Comparison of ENCODE assay signal across 9 mouse cellular contexts in the genomic region with DNA sequence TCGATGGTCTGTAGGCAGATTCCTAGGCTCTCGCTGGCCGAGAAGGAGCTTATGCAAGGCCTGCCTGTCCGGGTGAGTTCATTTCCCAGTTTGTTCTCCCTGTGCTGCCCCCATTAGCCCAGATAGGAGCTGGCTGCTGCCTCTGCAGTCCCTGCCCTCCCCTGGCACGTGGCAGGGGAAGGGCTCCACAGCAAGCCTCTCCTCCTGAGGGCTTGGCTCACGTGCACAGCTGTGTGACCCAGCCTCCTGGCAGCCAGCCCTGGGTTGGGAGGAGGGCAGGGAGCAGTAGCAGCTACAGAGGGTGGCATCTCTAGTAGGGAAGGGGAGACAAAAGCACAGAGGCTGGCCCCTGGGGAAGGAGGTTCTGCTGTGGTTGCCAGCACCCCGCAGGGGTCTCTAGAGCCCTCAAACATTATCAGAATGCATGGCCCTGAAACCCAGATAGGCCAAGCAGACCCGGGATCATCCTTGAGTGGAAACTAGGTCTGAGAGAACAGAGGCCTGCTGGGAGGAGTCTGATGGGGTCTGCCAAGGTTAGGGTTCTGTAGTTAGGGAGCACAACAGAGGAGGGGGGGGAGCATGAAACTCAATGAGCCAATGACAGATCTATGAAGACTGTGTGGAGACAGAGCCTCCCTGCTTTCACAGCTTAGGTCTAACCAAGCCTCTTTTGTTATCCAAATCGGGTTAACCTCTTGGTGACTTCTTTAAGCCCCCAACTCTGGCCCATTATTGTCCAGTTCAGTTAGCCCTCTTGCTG. TPM values are rescaled to one million over a fixed set of nuclear protein-coding genes. Genes with fewer than 3 reads are reported as not detected.
DNase-seq lines count a peak whose midpoint lies in the region; ATAC-seq and TF ChIP-seq lines count a peak whose summit lies in the region.
"Had no signal": no experiment of that assay in that cellular context is flagged by ENCODE, and none has a peak within 500 bp of the region (broad histone marks: within the 10 kb centered on the region; RNA-seq: fewer than 3 reads in every experiment).

No protein-coding gene starts in this region.

- 72% methylated on average over 9 of the region's 9 CpGs for WGBS in hindbrain, embryonic 11.5 days
- WGBS in midbrain, embryonic 11.5 days: 60% methylated on average over 9 of the region's 9 CpGs
- 68% methylated on average over 9 of the region's 9 CpGs for WGBS in thymus, adult 2 months

- no peak for TF ChIP-seq CTCF in thymus, adult 2 months (IDR thresholded peaks at IDR 0.05; ENCODE audit: borderline replicate concordance, control insufficient read depth, extremely low read depth, insufficient read depth, low read length, poor library complexity)

- H3K9me3 ChIP-seq in hindbrain, embryonic 11.5 days (ENCODE audit: control insufficient read depth, low read length): no peaks in the 10 kb centered on the region
- no peaks in the 10 kb centered on the region for H3K9me3 ChIP-seq in midbrain, embryonic 11.5 days (ENCODE audit: control insufficient read depth, low read length)

- H3K4me2 ChIP-seq in hindbrain, embryonic 11.5 days (replicated peaks; ENCODE audit: low read depth, low read length): no peak overlapping the region
- peak overlapping the region; percentile 29 for H3K4me2 ChIP-seq in midbrain, embryonic 11.5 days

- 0 out of 2 replicates have a peak, but pooled peaks have one; percentile 23 for ATAC-seq in hindbrain, embryonic 11.5 days (ENCODE audit: low FRiP score)
- ATAC-seq in midbrain, embryonic 11.5 days (ENCODE audit: low FRiP score): peak; percentile 41

- no peaks in the 10 kb centered on the region for H3K27me3 ChIP-seq in hindbrain, embryonic 11.5 days (ENCODE audit: control insufficient read depth, insufficient read depth, low read length)
- no peaks in the 10 kb centered on the region for H3K27me3 ChIP-seq in midbrain, embryonic 11.5 days (ENCODE audit: control insufficient read depth, insufficient read depth, low read length)
- H3K27me3 ChIP-seq in thymus, adult 2 months (ENCODE audit: control insufficient read depth, insufficient read depth, low read length): no peaks in the 10 kb centered on the region

- no peaks in the 10 kb centered on the region for H3K36me3 ChIP-seq in hindbrain, embryonic 11.5 days (ENCODE audit: control insufficient read depth, insufficient read depth, low read length)
- peaks cover 4% of the 10 kb centered on the region; the same call in 1 of the 2 replicates for H3K36me3 ChIP-seq in midbrain, embryonic 11.5 days (ENCODE audit: control insufficient read depth, insufficient read depth, low read length)
- peaks cover 23% of the 10 kb centered on the region for H3K36me3 ChIP-seq in thymus, adult 2 months (ENCODE audit: control insufficient read depth, insufficient read depth, low read length)

- no peak overlapping the region for H3K9ac ChIP-seq in hindbrain, embryonic 11.5 days (ENCODE audit: low read depth, low read length)
- peak overlapping the region; percentile 43; the same call in 1 of the 2 replicates for H3K9ac ChIP-seq in midbrain, embryonic 11.5 days (ENCODE audit: low read length)

- H3K27ac ChIP-seq in hindbrain, embryonic 11.5 days (ENCODE audit: low read depth, low read length): peak overlapping the region; percentile 76
- H3K27ac ChIP-seq in midbrain, embryonic 11.5 days (ENCODE audit: low read depth, low read length): peak overlapping the region; percentile 91
- no peak overlapping the region for H3K27ac ChIP-seq in thymus, adult 2 months (ENCODE audit: control insufficient read depth, insufficient read depth, low read length)

- H3K4me3 ChIP-seq in hindbrain, embryonic 11.5 days (ENCODE audit: low read depth, low read length): no peak overlapping the region
- H3K4me3 ChIP-seq in midbrain, embryonic 11.5 days (ENCODE audit: low read depth, low read length): no peak overlapping the region
- no peak overlapping the region for H3K4me3 ChIP-seq in thymus, adult 2 months (ENCODE audit: control insufficient read depth, insufficient read depth, low read length)

- TF ChIP-seq POLR2A in thymus, adult 2 months (IDR thresholded peaks at IDR 0.05; ENCODE audit: control insufficient read depth, extremely low read depth, insufficient read depth, low read length, poor library complexity): no peak

- peaks cover 16% of the 10 kb centered on the region for H3K4me1 ChIP-seq in hindbrain, embryonic 11.5 days (replicated peaks; ENCODE audit: control insufficient read depth, insufficient read depth, low read length)
- H3K4me1 ChIP-seq in midbrain, embryonic 11.5 days (ENCODE audit: control insufficient read depth, insufficient read depth, low read length): peaks cover 36% of the 10 kb centered on the region
- peaks cover 14% of the 10 kb centered on the region for H3K4me1 ChIP-seq in thymus, adult 2 months (replicated peaks; ENCODE audit: control insufficient read depth, insufficient read depth, low read length)

- DNase-seq in Muller cell, postnatal 12 days (ENCODE audit: inconsistent ontology term): peak; percentile 97
- DNase-seq in cerebellum, adult 8-10 months: peak; percentile 82
- peak; percentile 80 to 90 for DNase-seq in frontal cortex, postnatal 36 days (ENCODE audit: low spot score in 2 of 2)
- no peak for DNase-seq in hindbrain, embryonic 11.5 days (ENCODE audit: low spot score)
- peak; percentile 75 to 82 for DNase-seq in layer of hippocampus, postnatal 14 days (ENCODE audit: low spot score in 2 of 2)
- peak; percentile 90 for DNase-seq in midbrain, embryonic 11.5 days (ENCODE audit: low spot score, missing footprints)
- DNase-seq in spleen, postnatal 36 days (ENCODE audit: low spot score in 2 of 2): peak; percentile 49 to 56
- no peak for DNase-seq in thymus, adult 2 months

RNA-seq across cellular contexts. Expression of a gene that starts 10.0 kb away (rescaled TPM):
- polyA plus RNA-seq in hindbrain, embryonic 11.5 days (2014; fragmentation: Nextera tagmentation; extraction: Ambion mirVana): 21.5 and 22.1 TPM in 2 replicates
- 100 to 1,000 TPM in 1 of 2 experiments, 10 to 100 TPM in 1; 89.0 to 110 TPM for total RNA-seq in layer of hippocampus, postnatal 14 days (2021)
- polyA plus RNA-seq in midbrain, embryonic 11.5 days (2014; fragmentation: Nextera tagmentation; extraction: Ambion mirVana): 20.5 and 21.9 TPM in 2 replicates
- 16.2 and 19.6 TPM in 2 replicates for polyA plus RNA-seq in thymus, adult 2 months (2012; rRNA removed)

RNA-seq across cellular contexts. Expression of a gene that starts 22.8 kb away (rescaled TPM):
- polyA plus RNA-seq in hindbrain, embryonic 11.5 days (2014; fragmentation: Nextera tagmentation; extraction: Ambion mirVana): 33.3 and 39.0 TPM in 2 replicates
- total RNA-seq in layer of hippocampus, postnatal 14 days (2021): 100 to 1,000 TPM; 386 to 394 TPM
- 34.5 and 37.1 TPM in 2 replicates for polyA plus RNA-seq in midbrain, embryonic 11.5 days (2014; fragmentation: Nextera tagmentation; extraction: Ambion mirVana)
- 10.6 and 11.4 TPM in 2 replicates for polyA plus RNA-seq in thymus, adult 2 months (2012; rRNA removed)
- total RNA-seq: neutrophil, adult 5-6 weeks had no signal

RNA-seq across cellular contexts. Expression of a gene that starts 36.5 kb away (rescaled TPM):
- polyA plus RNA-seq in hindbrain, embryonic 11.5 days (2014; fragmentation: Nextera tagmentation; extraction: Ambion mirVana): 8.7 and 9.0 TPM in 2 replicates
- 10 to 100 TPM; 16.7 to 18.8 TPM for total RNA-seq in layer of hippocampus, postnatal 14 days (2021)
- 9.2 and 9.5 TPM in 2 replicates for polyA plus RNA-seq in midbrain, embryonic 11.5 days (2014; fragmentation: Nextera tagmentation; extraction: Ambion mirVana)
- polyA plus RNA-seq in thymus, adult 2 months (2012; rRNA removed): 144 and 156 TPM in 2 replicates

RNA-seq across cellular contexts. Expression of a gene that starts 41.5 kb away (rescaled TPM):
- polyA plus RNA-seq in hindbrain, embryonic 11.5 days (2014; fragmentation: Nextera tagmentation; extraction: Ambion mirVana): 2.4 and 3.3 TPM in 2 replicates
- total RNA-seq in layer of hippocampus, postnatal 14 days (2021): 1 to 10 TPM; 4.5 to 5.4 TPM
- 1.5 and 2.0 TPM in 2 replicates for polyA plus RNA-seq in midbrain, embryonic 11.5 days (2014; fragmentation: Nextera tagmentation; extraction: Ambion mirVana)
- 6.4 and 9.0 TPM in 2 replicates for polyA plus RNA-seq in thymus, adult 2 months (2012; rRNA removed)

RNA-seq across cellular contexts. Expression of a gene that starts 49.2 kb away (rescaled TPM):
- polyA plus RNA-seq in hindbrain, embryonic 11.5 days (2014; fragmentation: Nextera tagmentation; extraction: Ambion mirVana): 4.0 and 4.7 TPM in 2 replicates
- 1 to 10 TPM in 1 of 2 experiments, not detected in 1; 1.7 TPM for total RNA-seq in layer of hippocampus, postnatal 14 days (2021)
- 8.9 and 10.6 TPM in 2 replicates for polyA plus RNA-seq in midbrain, embryonic 11.5 days (2014; fragmentation: Nextera tagmentation; extraction: Ambion mirVana)
- 10.4 and 13.9 TPM in 2 replicates for polyA plus RNA-seq in thymus, adult 2 months (2012; rRNA removed)
- total RNA-seq: neutrophil, adult 5-6 weeks had no signal

Comparison
In these comparisons a context has a peak if more than half of its experiments do, and no peak if none do; other contexts are left out.
1. DNase-seq: peak in Muller cell, postnatal 12 days (single experiment), cerebellum, adult 8-10 months (single experiment), frontal cortex, postnatal 36 days (2 of 2), layer of hippocampus, postnatal 14 days (2 of 2), midbrain, embryonic 11.5 days (single experiment) and spleen, postnatal 36 days (2 of 2); none in hindbrain, embryonic 11.5 days (single experiment) and thymus, adult 2 months (single experiment).
2. RNA of a gene that starts 36.5 kb away (polyA plus RNA-seq): 144 to 156 TPM in thymus, adult 2 months; 9.2 to 9.5 TPM in midbrain, embryonic 11.5 days and 8.7 to 9.0 TPM in hindbrain, embryonic 11.5 days; every median in the first group is over 10 times any median in the second.